Mouse (Mus musculus) embryonic facial prominence, embryonic 12.5 days (tissue): ENCODE data around the gene Cdc42ep1. TPM values are rescaled to one million over a fixed set of nuclear protein-coding genes. Genes with fewer than 3 reads are reported as not detected.

Source experiments
- ATAC-seq: fragments of 200-750 bp; cut with Nextera tagmentation; 2 replicates; pipeline ENCODE4 v1.8.0; 2017; ENCODE audit not compliant: insufficient number of reproducible peaks, insufficient read depth, low FRiP score, low TSS enrichment
- H3K27ac ChIP-seq: fragments of 300-500 bp; sonication (generic); 2 replicates; pipeline ENCODE4 v1.5.1; 2016; ENCODE audit warnings: mild to moderate bottlenecking
- H3K27me3 ChIP-seq: fragments of 300-500 bp; sonication (generic); 2 replicates; pipeline ENCODE4 v1.6.1; 2016; ENCODE audit warnings: mild to moderate bottlenecking, moderate library complexity
- H3K36me3 ChIP-seq: fragments of 300-500 bp; sonication (generic); 2 replicates; pipeline ENCODE4 v1.6.1; 2016; ENCODE audit warnings: mild to moderate bottlenecking
- H3K4me1 ChIP-seq: fragments of 300-500 bp; sonication (generic); 2 replicates; pipeline ENCODE4 v1.6.1; 2016
- H3K4me2 ChIP-seq: fragments of 300-500 bp; sonication (generic); replicated peaks from 2 replicates; pipeline ENCODE4 v1.6.1; 2016; ENCODE audit warnings: mild to moderate bottlenecking, moderate library complexity
- H3K4me3 ChIP-seq: fragments of 300-500 bp; sonication (generic); 2 replicates; pipeline ENCODE4 v1.5.1; 2016; ENCODE audit warnings: mild to moderate bottlenecking
- H3K9ac ChIP-seq: fragments of 300-500 bp; sonication (generic); 2 replicates; pipeline ENCODE4 v1.6.1; 2016; ENCODE audit warnings: mild to moderate bottlenecking, moderate library complexity
- H3K9me3 ChIP-seq: fragments of 300-500 bp; sonication (generic); 2 replicates; pipeline ENCODE4 v1.6.1; 2016; ENCODE audit warnings: mild to moderate bottlenecking, moderate library complexity
- WGBS: fragments of 180-500 bp; shearing (Covaris S2); methylation state at CpG from one replicate; pipeline ENCODE4 v1.1.7; 2016; 5-methylcytosine and 5-hydroxymethylcytosine counted together
- polyA plus RNA-seq: library from polyadenylated mRNA; unstranded; fragments of >200 nt; fragmentation: Nextera tagmentation; extraction: Ambion mirVana; gene quantifications from 2 replicates; pipeline ENCODE4 v1.2.1, GENCODE M21; 2016

Cdc42ep1 gene
- polyA plus RNA-seq, 1 experiment from 2014 or later: 25.6 TPM

- Histone ChIP-seq H3K9ac (no peak overlapping the region), H3K36me3 (no peaks in the 10 kb centered on the region), H3K4me3 (no peak overlapping the region), H3K9me3 (no peaks in the 10 kb centered on the region), H3K4me1 (peaks cover 34% of the 10 kb centered on the region), H3K27me3 (peaks cover 7% of the 10 kb centered on the region), H3K27ac (no peak overlapping the region), H3K4me2 (no peak overlapping the region)
- WGBS: 60% methylated on average over 10 of the region's 10 CpGs
- ATAC-seq: no peak
Measured at GRCm38 (mm10) chr15:78830742-78831719, 11.4 kb upstream of the Cdc42ep1 start.

GRCm38 (mm10) chr15:78831720-78832657, 10.4 kb upstream of the Cdc42ep1 start:
- H3K4me2 ChIP-seq: no peak overlapping the region; the same call in 1 of the 2 replicates

GRCm38 (mm10) chr15:78832701-78833123, 9.7 kb upstream of the Cdc42ep1 start:
- H3K9me3 ChIP-seq: no peaks in the 10 kb centered on the region
- 0 out of 2 replicates have a peak, but pooled peaks have one; percentile 12 for ATAC-seq
- H3K4me1 ChIP-seq: peaks cover 38% of the 10 kb centered on the region
- H3K4me3 ChIP-seq: no peak overlapping the region
- peak overlapping the region; percentile 46; the same call in 1 of the 2 replicates for H3K9ac ChIP-seq
- WGBS: 14% methylated on average over 14 of the region's 14 CpGs
- H3K36me3 ChIP-seq: no peaks in the 10 kb centered on the region
- peak overlapping the region; percentile 52 for H3K27ac ChIP-seq
- peaks cover 3% of the 10 kb centered on the region; the same call in 1 of the 2 replicates for H3K27me3 ChIP-seq
- H3K4me2 ChIP-seq: no peak overlapping the region

More at GRCm38 (mm10) chr15:78831720-78832657, 10.4 kb upstream of the Cdc42ep1 start:
- H3K36me3 ChIP-seq: no peaks in the 10 kb centered on the region
- H3K4me3 ChIP-seq: no peak overlapping the region
- H3K27ac ChIP-seq: peak overlapping the region; percentile 52; the same call in 1 of the 2 replicates
- WGBS: 32% methylated on average over 19 of the region's 19 CpGs
- peaks cover 7% of the 10 kb centered on the region for H3K27me3 ChIP-seq
- H3K4me1 ChIP-seq: peaks cover 38% of the 10 kb centered on the region
- 0 out of 2 replicates have a peak overlapping the region, but pooled peaks have one; percentile 24 for H3K9ac ChIP-seq
- no peaks in the 10 kb centered on the region for H3K9me3 ChIP-seq
- 0 out of 2 replicates have a peak, but pooled peaks have one; percentile 22 for ATAC-seq

- Histone ChIP-seq H3K4me2 (no peak overlapping the region), H3K36me3 (no peaks in the 10 kb centered on the region), H3K4me1 (peaks cover 38% of the 10 kb centered on the region), H3K4me3 (no peak overlapping the region), H3K27ac (peak overlapping the region; percentile 52), H3K9me3 (no peaks in the 10 kb centered on the region), H3K27me3 (no peaks in the 10 kb centered on the region), H3K9ac (no peak overlapping the region)
- 0 out of 2 replicates have a peak, but pooled peaks have one; percentile 14 for ATAC-seq
- WGBS: 92% methylated on average over 3 of the region's 3 CpGs
Measured at GRCm38 (mm10) chr15:78833582-78833981, 8.8 kb upstream of the Cdc42ep1 start.

GRCm38 (mm10) chr15:78834233-78835005, 8.0 kb upstream of the Cdc42ep1 start:
- H3K27me3 ChIP-seq: no peaks in the 10 kb centered on the region
- no peak overlapping the region for H3K4me2 ChIP-seq
- no peaks in the 10 kb centered on the region for H3K36me3 ChIP-seq
- H3K9me3 ChIP-seq: no peaks in the 10 kb centered on the region
- H3K27ac ChIP-seq: peak overlapping the region; percentile 78
- H3K4me1 ChIP-seq: peaks cover 46% of the 10 kb centered on the region
- WGBS: 39% methylated on average over 10 of the region's 10 CpGs
- H3K4me3 ChIP-seq: no peak overlapping the region
- peak; percentile 47; the same call in 1 of the 2 replicates for ATAC-seq
- no peak overlapping the region for H3K9ac ChIP-seq

GRCm38 (mm10) chr15:78835200-78836085, 7.0 kb upstream of the Cdc42ep1 start:
- peaks cover 56% of the 10 kb centered on the region for H3K4me1 ChIP-seq
- 0 out of 2 replicates have a peak overlapping the region, but pooled peaks have one; percentile 15 for H3K9ac ChIP-seq
- no peaks in the 10 kb centered on the region for H3K27me3 ChIP-seq
- no peak overlapping the region for H3K4me2 ChIP-seq
- no peak for ATAC-seq
- WGBS: 9% methylated on average over 12 of the region's 12 CpGs
- no peak overlapping the region for H3K4me3 ChIP-seq
- H3K9me3 ChIP-seq: no peaks in the 10 kb centered on the region
- H3K36me3 ChIP-seq: no peaks in the 10 kb centered on the region
- H3K27ac ChIP-seq: peak overlapping the region; percentile 78

- Histone ChIP-seq H3K4me3 (no peak overlapping the region), H3K9me3 (no peaks in the 10 kb centered on the region), H3K36me3 (no peaks in the 10 kb centered on the region), H3K27me3 (no peaks in the 10 kb centered on the region), H3K4me1 (peaks cover 63% of the 10 kb centered on the region), H3K9ac (no peak overlapping the region; the same call in 1 of the 2 replicates), H3K27ac (peak overlapping the region; percentile 78), H3K4me2 (0 out of 2 replicates have a peak overlapping the region, but pooled peaks have one; percentile 2)
- 21% methylated on average over 8 of the region's 8 CpGs for WGBS
- ATAC-seq: no peak
Measured at GRCm38 (mm10) chr15:78836086-78836621, 6.3 kb upstream of the Cdc42ep1 start.

- no peak overlapping the region for H3K4me3 ChIP-seq
- H3K4me2 ChIP-seq: peak overlapping the region; percentile 16
- H3K9ac ChIP-seq: no peak overlapping the region; the same call in 1 of the 2 replicates
- H3K27ac ChIP-seq: peak overlapping the region; percentile 93
- H3K36me3 ChIP-seq: no peaks in the 10 kb centered on the region
- peaks cover 59% of the 10 kb centered on the region for H3K4me1 ChIP-seq
- ATAC-seq: no peak
- no peaks in the 10 kb centered on the region for H3K9me3 ChIP-seq
- H3K27me3 ChIP-seq: 0 out of 2 replicates have a peak, but pooled peaks cover 6% of the 10 kb centered on the region
- 2% methylated on average over 2 of the region's 2 CpGs for WGBS
Measured at GRCm38 (mm10) chr15:78839744-78840143, 2.7 kb upstream of the Cdc42ep1 start.

GRCm38 (mm10) chr15:78840241-78840640, 2.2 kb upstream of the Cdc42ep1 start:
- Histone ChIP-seq H3K36me3 (no peaks in the 10 kb centered on the region), H3K9me3 (no peaks in the 10 kb centered on the region)

More at GRCm38 (mm10) chr15:78840241-78840640, 2.2 kb upstream of the Cdc42ep1 start:
- 35% methylated on average over 3 of the region's 3 CpGs for WGBS
- no peak overlapping the region for H3K4me3 ChIP-seq
- no peak overlapping the region for H3K4me2 ChIP-seq
- no peak overlapping the region; the same call in 1 of the 2 replicates for H3K9ac ChIP-seq
- H3K4me1 ChIP-seq: peaks cover 57% of the 10 kb centered on the region
- 0 out of 2 replicates have a peak, but pooled peaks cover 6% of the 10 kb centered on the region for H3K27me3 ChIP-seq
- peak overlapping the region; percentile 93 for H3K27ac ChIP-seq
- no peak for ATAC-seq
